Mouse (Mus musculus) gastrocnemius, postnatal 25 days (tissue): ENCODE data around the gene Maml3. TPM values are rescaled to one million over a fixed set of nuclear protein-coding genes. Genes with fewer than 3 reads are reported as not detected.
A peak's percentile ranks its signal among the peaks of the same experiment; 100 is the strongest.

Source experiments
- DNase-seq: peaks from one replicate; pipeline ENCODE4 v3.0.0; 2022
- total RNA-seq, 2 experiments: library from RNA; stranded (reverse); gene quantifications; 1 replicate in 1 of 2; 2 replicates in 1 of 2; pipeline ENCODE4 v1.2.3; 2021

Maml3 gene
- total RNA-seq, 2 experiments from 2014 or later = 2.4 to 2.5 TPM

- DNase-seq = no peak
Measured at GRCm38 (mm10) chr3:52090230-52090873, 14.5 kb downstream of the Maml3 start.

GRCm38 (mm10) chr3:52088458-52089341 is 16.2 kb downstream of the Maml3 start:
- DNase-seq = peak; percentile 88

GRCm38 (mm10) chr3:52087636-52088280 is 17.1 kb downstream of the Maml3 start:
- no peak for DNase-seq

GRCm38 (mm10) chr3:52078763-52079162 is 26.1 kb downstream of the Maml3 start:
- DNase-seq = no peak

- DNase-seq = no peak
Measured at GRCm38 (mm10) chr3:52073959-52074358, 30.9 kb downstream of the Maml3 start.

- no peak for DNase-seq
Measured at GRCm38 (mm10) chr3:52071996-52072395, 32.9 kb downstream of the Maml3 start.

GRCm38 (mm10) chr3:52070163-52070478 is 34.8 kb downstream of the Maml3 start:
- no peak for DNase-seq

- DNase-seq = peak; percentile 57
Measured at GRCm38 (mm10) chr3:52069304-52070162, 35.3 kb downstream of the Maml3 start.

- DNase-seq = no peak
Measured at GRCm38 (mm10) chr3:52068885-52069284, 36.0 kb downstream of the Maml3 start.

GRCm38 (mm10) chr3:52067181-52067580 is 37.7 kb downstream of the Maml3 start:
- no peak for DNase-seq

GRCm38 (mm10) chr3:52066142-52066541 is 38.7 kb downstream of the Maml3 start:
- no peak for DNase-seq

- DNase-seq = no peak
Measured at GRCm38 (mm10) chr3:52063261-52063655, 41.6 kb downstream of the Maml3 start.

GRCm38 (mm10) chr3:52062389-52063260 is 42.3 kb downstream of the Maml3 start:
- no peak for DNase-seq

- no peak for DNase-seq
Measured at GRCm38 (mm10) chr3:52061472-52062388, 43.1 kb downstream of the Maml3 start.

- DNase-seq = no peak
Measured at GRCm38 (mm10) chr3:52060886-52061285, 44.0 kb downstream of the Maml3 start.

- no peak for DNase-seq
Measured at GRCm38 (mm10) chr3:52051801-52052200, 53.1 kb downstream of the Maml3 start.

- DNase-seq = no peak
Measured at GRCm38 (mm10) chr3:52048082-52048481, 56.8 kb downstream of the Maml3 start.

GRCm38 (mm10) chr3:52047537-52047936 is 57.3 kb downstream of the Maml3 start:
- DNase-seq = no peak

GRCm38 (mm10) chr3:52046895-52047372 is 57.9 kb downstream of the Maml3 start:
- peak; percentile 92 for DNase-seq
